Mouse (Mus musculus) liver, embryonic 14 days (tissue): ENCODE results near the gene Vmn1r8. TPM values are rescaled to one million over a fixed set of nuclear protein-coding genes. Genes with fewer than 3 reads are reported as not detected.

Experiments used
- polyA plus RNA-seq: library from polyadenylated mRNA; depleted of rRNA; stranded (reverse); fragments of >200 nt; gene quantifications from 2 replicates; pipeline ENCODE4 v1.2.3, GENCODE M21; 2012; rRNA removed

The Vmn1r8 gene
- polyA plus RNA-seq: not detected in 2 replicates

DNA sequence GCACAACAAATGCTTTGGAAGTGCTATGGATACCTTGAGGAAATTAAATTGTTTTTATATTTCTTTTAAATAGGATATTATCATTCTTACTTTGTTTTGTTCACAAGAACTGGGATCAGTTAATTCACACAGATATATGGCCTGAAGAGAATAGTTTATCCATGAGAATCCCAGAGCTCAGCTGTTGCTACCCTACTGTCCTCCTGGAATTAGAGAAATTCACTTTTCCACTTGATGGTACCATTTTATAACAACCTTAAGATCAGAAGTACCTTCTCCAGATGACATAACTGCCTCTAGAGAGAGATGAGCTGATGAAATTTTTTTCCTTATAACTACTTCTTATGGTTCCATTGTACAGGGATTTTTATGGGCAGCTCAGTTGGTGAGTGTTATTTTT, at the start of gene Vmn1r8:
Vmn1r8 (plus strand) TSS at position 301 of the 400 bp plus-strand sequence.

DNA sequence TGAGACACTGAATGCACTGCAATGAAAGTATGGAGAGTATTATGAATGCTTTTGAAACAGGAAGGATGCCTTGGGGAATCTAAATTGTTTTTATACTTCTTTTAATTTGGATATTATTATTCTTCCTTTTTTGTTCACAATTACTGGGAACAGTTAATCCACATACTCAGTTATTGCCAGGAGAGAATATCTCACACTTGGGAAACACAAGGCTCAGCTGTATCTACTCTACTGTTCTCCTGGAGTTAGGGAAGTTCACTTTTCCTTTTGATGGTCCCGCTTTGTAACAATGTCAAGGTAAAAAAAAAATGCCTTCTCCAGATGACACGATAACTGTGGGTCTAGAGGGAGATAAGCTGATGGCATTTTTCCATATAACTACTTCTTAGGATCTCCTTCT, 35.1 kb upstream of the Vmn1r8 start, which contains the start of gene Vmn1r6:
Vmn1r6 (plus strand) TSS at position 301 of the 400 bp plus-strand sequence.

DNA sequence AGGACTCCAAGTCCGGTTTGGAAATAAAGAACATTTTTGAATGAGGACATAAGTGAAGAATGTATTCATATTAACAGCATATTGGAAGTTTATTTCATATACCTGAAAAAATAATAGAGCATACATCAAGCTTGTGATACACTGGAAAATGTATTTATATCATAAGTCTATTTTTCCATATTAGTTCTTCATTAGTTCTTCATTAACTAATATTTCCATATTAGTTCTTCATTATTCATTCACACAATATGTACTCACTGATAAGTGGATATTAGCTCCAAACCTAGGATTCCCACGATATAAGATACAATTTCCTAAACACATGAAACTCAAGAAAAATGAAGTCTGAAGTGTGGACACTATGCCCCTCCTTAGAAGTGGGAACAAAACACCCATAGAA, 6.9 kb upstream of the Vmn1r8 start, which contains the start of gene Vmn1r7:
Vmn1r7 (minus strand) TSS at position 101 of the 400 bp plus-strand sequence.

DNA sequence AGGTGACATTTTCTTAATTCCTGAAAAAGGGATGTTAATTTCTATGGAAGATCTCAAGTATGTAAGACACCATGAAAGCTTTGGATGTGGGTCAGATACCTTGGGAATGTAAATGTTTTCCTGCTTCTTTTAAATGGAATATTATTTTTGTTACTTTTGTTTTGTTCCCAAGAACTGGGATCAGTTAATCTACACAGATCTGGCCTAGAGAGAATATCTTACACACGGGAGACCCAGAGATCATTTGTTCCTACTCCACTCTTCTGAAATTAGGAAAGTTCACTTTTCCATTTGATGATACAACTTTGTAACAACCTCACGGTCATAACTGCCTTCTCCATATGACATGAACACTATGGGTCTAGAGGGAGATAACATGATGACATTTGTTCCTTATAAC, 34.4 kb downstream of the Vmn1r8 start, which contains the start of gene Vmn1r9:
Vmn1r9 (plus strand) TSS at position 301 of the 400 bp plus-strand sequence.

Other genes starting within 250 kb of the Vmn1r8 start
- gene Kbtbd2, start 234.5 kb upstream of the Vmn1r8 start, polyA plus RNA-seq: 10.7 and 11.9 TPM in 2 replicates
- 16.3 and 17.0 TPM in 2 replicates for gene Fkbp9, start 200.2 kb upstream of the Vmn1r8 start, polyA plus RNA-seq
- 82.1 and 107 TPM in 2 replicates for gene Nt5c3, start 108.4 kb upstream of the Vmn1r8 start, polyA plus RNA-seq
- gene Vmn1r4, start 108.3 kb upstream of the Vmn1r8 start, polyA plus RNA-seq: 0.14 and 0.15 TPM in 2 replicates
- gene Vmn1r5, start 62.0 kb upstream of the Vmn1r8 start, polyA plus RNA-seq: not detected in 2 replicates
- gene Vmn1r6, start 35.0 kb upstream of the Vmn1r8 start, polyA plus RNA-seq: not detected in 2 replicates
- not detected in 2 replicates for gene Vmn1r7, start 7.0 kb upstream of the Vmn1r8 start, polyA plus RNA-seq
- gene Vmn1r9, start 34.5 kb downstream of the Vmn1r8 start, polyA plus RNA-seq: not detected in 2 replicates
- not detected in 2 replicates for gene Vmn1r10, start 77.2 kb downstream of the Vmn1r8 start, polyA plus RNA-seq
- not detected in 2 replicates for gene Vmn1r11, start 101.2 kb downstream of the Vmn1r8 start, polyA plus RNA-seq
- gene Vmn1r12, start 124.6 kb downstream of the Vmn1r8 start, polyA plus RNA-seq: not detected in 2 replicates
- gene Vmn1r13, start 171.0 kb downstream of the Vmn1r8 start, polyA plus RNA-seq: not detected in 2 replicates
- gene Vmn1r14, start 199.4 kb downstream of the Vmn1r8 start, polyA plus RNA-seq: not detected in 2 replicates
- gene Vmn1r15, start 225.7 kb downstream of the Vmn1r8 start, polyA plus RNA-seq: not detected in 2 replicates